Mouse (Mus musculus): ENCODE measurements around the gene H2-DMb1. TPM values are rescaled to one million over a fixed set of nuclear protein-coding genes. Genes with fewer than 3 reads are reported as not detected.
"Not testable (repeated sequence)": the region's sequence is repeated elsewhere in the genome, so short reads cannot be mapped to it uniquely, and the experiment has no call there.

H2-DMb1 gene
- polyA plus RNA-seq, 1 experiment from 2014 or later, result 2.1 TPM

GRCm38 (mm10) chr17:34139416-34139815 is 13.5 kb upstream of the H2-DMb1 start:
- peak overlapping the region; percentile 29 for H3K4me3 ChIP-seq
- peak overlapping the region; percentile 53 for H3K4me2 ChIP-seq (replicated peaks)
- peak overlapping the region; percentile 29; the same call in 1 of the 2 replicates for H3K9ac ChIP-seq
- peaks cover 20% of the 10 kb centered on the region for H3K4me1 ChIP-seq
- ATAC-seq (ENCODE audit: low FRiP score), result no peak
- H3K27ac ChIP-seq, result no peak overlapping the region
- no peaks in the 10 kb centered on the region for H3K36me3 ChIP-seq
- WGBS, result 1% methylated on average over 16 of the region's 16 CpGs
- peaks cover 55% of the 10 kb centered on the region for H3K27me3 ChIP-seq
- H3K9me3 ChIP-seq (replicated peaks), result no peaks in the 10 kb centered on the region

- Histone ChIP-seq H3K4me1 (peaks cover 20% of the 10 kb centered on the region), H3K27me3 (peaks cover 55% of the 10 kb centered on the region), H3K4me3 (0 out of 2 replicates have a peak overlapping the region, but pooled peaks have one; percentile 29), H3K9me3 (replicated peaks) (no peaks in the 10 kb centered on the region), H3K27ac (no peak overlapping the region), H3K4me2 (replicated peaks) (peak overlapping the region; percentile 53), H3K36me3 (no peaks in the 10 kb centered on the region), H3K9ac (no peak overlapping the region)
- no peak for ATAC-seq (ENCODE audit: low FRiP score)
- WGBS, result 16% methylated on average over 5 of the region's 5 CpGs
Observed at GRCm38 (mm10) chr17:34140240-34140639, 12.6 kb upstream of the H2-DMb1 start.

- Histone ChIP-seq H3K27ac (no peak overlapping the region), H3K4me3 (no peak overlapping the region)
- WGBS, result 58% methylated on average over 4 of the region's 4 CpGs
Observed at GRCm38 (mm10) chr17:34141448-34141847, 11.4 kb upstream of the H2-DMb1 start.

GRCm38 (mm10) chr17:34142456-34143010 is 10.3 kb upstream of the H2-DMb1 start:
- peaks cover 40% of the 10 kb centered on the region for H3K27me3 ChIP-seq
- no peak overlapping the region for H3K4me2 ChIP-seq (replicated peaks)

More at GRCm38 (mm10) chr17:34141448-34141847, 11.4 kb upstream of the H2-DMb1 start:
- Histone ChIP-seq H3K4me2 (replicated peaks) (no peak overlapping the region), H3K9ac (no peak overlapping the region), H3K36me3 (no peaks in the 10 kb centered on the region), H3K27me3 (peaks cover 51% of the 10 kb centered on the region), H3K9me3 (replicated peaks) (no peaks in the 10 kb centered on the region), H3K4me1 (peaks cover 20% of the 10 kb centered on the region)
- no peak for ATAC-seq (ENCODE audit: low FRiP score)

GRCm38 (mm10) chr17:34143033-34143432 is 9.8 kb upstream of the H2-DMb1 start, which contains the start of gene H2-DMb2:
Gene H2-DMb2, plus strand, starts transcription at chr17:34143307.
- Histone ChIP-seq H3K27ac (no peak within 1 kb of the TSS), H3K9me3 (replicated peaks) (no peaks in the 10 kb centered on the region), H3K27me3 (peaks cover 35% of the 10 kb centered on the region), H3K4me2 (replicated peaks) (no peak within 1 kb of the TSS), H3K4me3 (no peak within 1 kb of the TSS), H3K36me3 (no peaks in the 10 kb centered on the region), H3K9ac (no peak within 1 kb of the TSS), H3K4me1 (peaks cover 20% of the 10 kb centered on the region)
- 31% methylated on average over 7 of the region's 7 CpGs for WGBS
- ATAC-seq (ENCODE audit: low FRiP score), result no peak

More at GRCm38 (mm10) chr17:34142456-34143010, 10.3 kb upstream of the H2-DMb1 start:
- Histone ChIP-seq H3K27ac (no peak overlapping the region), H3K9me3 (replicated peaks) (no peaks in the 10 kb centered on the region), H3K9ac (no peak overlapping the region), H3K4me1 (peaks cover 20% of the 10 kb centered on the region), H3K36me3 (no peaks in the 10 kb centered on the region), H3K4me3 (no peak overlapping the region)
- no peak for ATAC-seq (ENCODE audit: low FRiP score)
- 74% methylated on average over 7 of the region's 7 CpGs for WGBS

- Histone ChIP-seq H3K4me2 (replicated peaks) (no peak overlapping the region), H3K4me3 (no peak overlapping the region), H3K4me1 (peaks cover 20% of the 10 kb centered on the region), H3K9me3 (replicated peaks) (no peaks in the 10 kb centered on the region), H3K9ac (no peak overlapping the region), H3K27ac (no peak overlapping the region), H3K36me3 (no peaks in the 10 kb centered on the region), H3K27me3 (peaks cover 31% of the 10 kb centered on the region)
- ATAC-seq (ENCODE audit: low FRiP score), result no peak
- WGBS, result 65% methylated on average over 5 of the region's 5 CpGs
Observed at GRCm38 (mm10) chr17:34143461-34143860, 9.4 kb upstream of the H2-DMb1 start.

- Histone ChIP-seq H3K4me1 (peaks cover 17% of the 10 kb centered on the region), H3K27me3 (peaks cover 23% of the 10 kb centered on the region)
Observed at GRCm38 (mm10) chr17:34144221-34144620, 8.7 kb upstream of the H2-DMb1 start.

GRCm38 (mm10) chr17:34144960-34145371 is 7.9 kb upstream of the H2-DMb1 start:
- H3K4me2 ChIP-seq (replicated peaks), result no peak overlapping the region
- no peak for ATAC-seq (ENCODE audit: low FRiP score)
- 78% methylated on average over 3 of the region's 3 CpGs for WGBS

More at GRCm38 (mm10) chr17:34144221-34144620, 8.7 kb upstream of the H2-DMb1 start:
- not testable (repeated sequence) for H3K4me3 ChIP-seq; ATAC-seq (ENCODE audit: low FRiP score); H3K27ac ChIP-seq; H3K9me3 ChIP-seq (replicated peaks); H3K4me2 ChIP-seq (replicated peaks); H3K9ac ChIP-seq; H3K36me3 ChIP-seq
- 88% methylated on average over 4 of the region's 4 CpGs for WGBS

GRCm38 (mm10) chr17:34155534-34155933 is 2.7 kb downstream of the H2-DMb1 start:
- H3K36me3 ChIP-seq, result no peaks in the 10 kb centered on the region
- no peak overlapping the region for H3K27ac ChIP-seq
- H3K4me2 ChIP-seq (replicated peaks), result no peak overlapping the region
- H3K9ac ChIP-seq, result no peak overlapping the region
- ATAC-seq (ENCODE audit: low FRiP score), result no peak
- H3K4me3 ChIP-seq, result no peak overlapping the region
- no peaks in the 10 kb centered on the region for H3K27me3 ChIP-seq
- WGBS, result 60% methylated on average over 5 of the region's 5 CpGs
- no peaks in the 10 kb centered on the region; the same call in 1 of the 2 replicates for H3K9me3 ChIP-seq (replicated peaks)
- H3K4me1 ChIP-seq, result no peaks in the 10 kb centered on the region

More at GRCm38 (mm10) chr17:34144960-34145371, 7.9 kb upstream of the H2-DMb1 start:
- Histone ChIP-seq H3K27ac (no peak overlapping the region), H3K36me3 (no peaks in the 10 kb centered on the region), H3K9me3 (replicated peaks) (no peaks in the 10 kb centered on the region), H3K4me3 (no peak overlapping the region), H3K9ac (no peak overlapping the region), H3K27me3 (peaks cover 16% of the 10 kb centered on the region), H3K4me1 (peaks cover 9% of the 10 kb centered on the region)

- Histone ChIP-seq H3K27me3 (peaks cover 8% of the 10 kb centered on the region; the same call in 1 of the 2 replicates), H3K9me3 (replicated peaks) (no peaks in the 10 kb centered on the region; the same call in none of the 2 replicates), H3K36me3 (no peaks in the 10 kb centered on the region), H3K4me1 (no peaks in the 10 kb centered on the region), H3K27ac (no peak overlapping the region), H3K4me2 (replicated peaks) (no peak overlapping the region), H3K9ac (no peak overlapping the region), H3K4me3 (no peak overlapping the region)
- ATAC-seq (ENCODE audit: low FRiP score), result no peak
- 44% methylated on average over 9 of the region's 9 CpGs for WGBS
Observed at GRCm38 (mm10) chr17:34164202-34164895, 11.5 kb downstream of the H2-DMb1 start.

GRCm38 (mm10) chr17:34165033-34165730 is 12.3 kb downstream of the H2-DMb1 start:
- H3K9me3 ChIP-seq (replicated peaks), result no peaks in the 10 kb centered on the region; the same call in none of the 2 replicates
- H3K4me2 ChIP-seq (replicated peaks), result no peak overlapping the region
- no peaks in the 10 kb centered on the region for H3K36me3 ChIP-seq
- H3K4me1 ChIP-seq, result no peaks in the 10 kb centered on the region
- 83% methylated on average over 6 of the region's 6 CpGs for WGBS
- no peak overlapping the region for H3K9ac ChIP-seq
- no peak for ATAC-seq (ENCODE audit: low FRiP score)
- H3K27ac ChIP-seq, result no peak overlapping the region
- peaks cover 8% of the 10 kb centered on the region; the same call in 1 of the 2 replicates for H3K27me3 ChIP-seq
- H3K4me3 ChIP-seq, result no peak overlapping the region

- no peaks in the 10 kb centered on the region for H3K9me3 ChIP-seq (replicated peaks)
- H3K9ac ChIP-seq, result no peak overlapping the region
- H3K27me3 ChIP-seq, result peaks cover 5% of the 10 kb centered on the region; the same call in 1 of the 2 replicates
- no peak for ATAC-seq (ENCODE audit: low FRiP score)
- no peaks in the 10 kb centered on the region for H3K4me1 ChIP-seq
- no peak overlapping the region for H3K4me2 ChIP-seq (replicated peaks)
- no peaks in the 10 kb centered on the region for H3K36me3 ChIP-seq
- H3K27ac ChIP-seq, result no peak overlapping the region
- H3K4me3 ChIP-seq, result no peak overlapping the region
- WGBS, result 0% methylated on average over 2 of the region's 2 CpGs
Observed at GRCm38 (mm10) chr17:34169279-34169678, 16.4 kb downstream of the H2-DMb1 start.
